Mouse (Mus musculus) liver, embryonic 11.5 days (tissue): ENCODE measurements around the gene Peak1. TPM values are rescaled to one million over a fixed set of nuclear protein-coding genes. Genes with fewer than 3 reads are reported as not detected.
A peak's percentile ranks its signal among the peaks of the same experiment; 100 is the strongest.

Source experiments
- ATAC-seq: fragments of 200-750 bp; cut with Nextera tagmentation; replicated peaks from 2 replicates; pipeline ENCODE4 v1.8.0; 2017; ENCODE audit warnings: moderate number of reproducible peaks, mild to moderate bottlenecking, moderate TSS enrichment, moderate library complexity; ENCODE audit not compliant: low FRiP score
- DNase-seq: peaks from one replicate; pipeline ENCODE4 v3.0.0-alpha.2; 2017; ENCODE audit warnings: low spot score
- H3K27ac ChIP-seq: fragments of 300-500 bp; sonication (generic); 2 replicates; pipeline ENCODE4 v1.5.1; 2014; ENCODE audit warnings: mild to moderate bottlenecking, low read depth, low read length, control low read depth
- H3K27me3 ChIP-seq: fragments of 300-500 bp; sonication (generic); replicated peaks from 2 replicates; pipeline ENCODE4 v1.6.1; 2014; ENCODE audit warnings: low read length, mixed read lengths; ENCODE audit not compliant: control insufficient read depth, insufficient read depth
- H3K36me3 ChIP-seq: fragments of 300-500 bp; sonication (generic); 2 replicates; pipeline ENCODE4 v1.6.1; 2014; ENCODE audit warnings: mild to moderate bottlenecking, low read length, moderate library complexity, mixed read lengths; ENCODE audit not compliant: control insufficient read depth, insufficient read depth
- H3K4me1 ChIP-seq: fragments of 300-500 bp; sonication (generic); replicated peaks from 2 replicates; pipeline ENCODE4 v1.6.1; 2014; ENCODE audit warnings: low read length, mixed read lengths; ENCODE audit not compliant: control insufficient read depth, insufficient read depth
- H3K4me2 ChIP-seq: fragments of 300-500 bp; sonication (generic); 2 replicates; pipeline ENCODE4 v1.6.1; 2014; ENCODE audit warnings: mild to moderate bottlenecking, control low read depth, moderate library complexity
- H3K4me3 ChIP-seq: fragments of 300-500 bp; sonication (generic); 2 replicates; pipeline ENCODE4 v1.5.1; 2014; ENCODE audit warnings: low read depth, low read length, control low read depth
- H3K9ac ChIP-seq: fragments of 300-500 bp; sonication (generic); 2 replicates; pipeline ENCODE4 v1.6.1; 2014; ENCODE audit warnings: low read depth, low read length, control low read depth
- H3K9me3 ChIP-seq: fragments of 300-500 bp; sonication (generic); 2 replicates; pipeline ENCODE4 v1.6.1; 2016; ENCODE audit warnings: low read length, inconsistent platforms, mixed read lengths; ENCODE audit not compliant: control insufficient read depth
- WGBS: fragments of 180-500 bp; shearing (Covaris S2); extraction: QIAGEN DNeasy Blood & Tissue Kit; methylation state at CpG from one replicate; pipeline ENCODE4 v1.1.7; 2014; 5-methylcytosine and 5-hydroxymethylcytosine counted together
- polyA plus RNA-seq: library from polyadenylated mRNA; unstranded; fragments of >200 nt; fragmentation: Nextera tagmentation; extraction: Ambion mirVana; gene quantifications from 2 replicates; pipeline ENCODE4 v1.2.1, GENCODE M21; 2014

Peak1 gene
- polyA plus RNA-seq, 1 experiment from 2014 or later: 10.0 TPM

DNA sequence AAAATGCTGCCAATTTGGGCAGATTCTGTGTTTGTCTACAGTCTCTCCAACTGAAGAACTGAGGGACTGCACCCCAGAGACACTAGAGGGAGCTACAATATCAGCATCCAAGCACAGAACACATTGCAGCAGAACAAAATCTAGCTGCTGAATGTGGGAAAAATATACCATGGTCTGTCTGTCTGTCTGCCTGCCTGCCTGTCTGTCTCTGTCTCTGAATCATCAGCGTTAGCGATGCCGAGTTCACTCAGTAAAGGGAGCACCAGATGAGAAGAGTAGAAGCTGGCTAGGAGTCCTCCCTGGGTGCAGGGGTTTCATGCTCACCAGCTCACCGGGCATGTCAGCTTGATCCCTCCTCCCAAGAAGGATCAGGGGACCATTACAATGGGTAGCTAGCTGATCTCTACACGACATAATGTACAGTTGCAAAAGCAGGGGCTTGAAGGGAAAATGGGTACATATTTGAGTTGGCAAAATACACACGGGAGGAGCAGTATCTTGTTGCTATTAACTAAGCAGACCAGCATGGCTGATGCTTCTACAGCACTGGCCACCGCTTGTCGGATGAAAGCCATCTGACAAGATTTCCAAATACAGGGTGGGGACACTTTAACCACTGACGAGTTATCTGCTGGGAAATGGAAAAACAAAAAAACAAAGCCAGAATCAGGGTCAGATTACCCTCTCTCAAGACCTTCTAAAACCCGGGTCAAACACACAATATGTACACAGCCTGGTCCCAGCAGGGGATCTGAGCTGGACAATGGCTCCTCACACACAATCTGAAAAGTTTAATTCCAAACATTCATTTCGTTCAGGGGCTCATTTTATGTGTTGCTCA, 204.2 kb downstream of the Peak1 start:
- Histone ChIP-seq H3K27me3 (no peaks in the 10 kb centered on the region), H3K9ac (no peak overlapping the region), H3K4me2 (no peak overlapping the region), H3K9me3 (no peaks in the 10 kb centered on the region), H3K27ac (no peak overlapping the region), H3K36me3 (no peaks in the 10 kb centered on the region), H3K4me1 (no peaks in the 10 kb centered on the region; the same call in 1 of the 2 replicates), H3K4me3 (no peak overlapping the region)
- no peak for ATAC-seq
- no peak for DNase-seq
- 52% methylated on average over 11 of the region's 11 CpGs for WGBS

DNA sequence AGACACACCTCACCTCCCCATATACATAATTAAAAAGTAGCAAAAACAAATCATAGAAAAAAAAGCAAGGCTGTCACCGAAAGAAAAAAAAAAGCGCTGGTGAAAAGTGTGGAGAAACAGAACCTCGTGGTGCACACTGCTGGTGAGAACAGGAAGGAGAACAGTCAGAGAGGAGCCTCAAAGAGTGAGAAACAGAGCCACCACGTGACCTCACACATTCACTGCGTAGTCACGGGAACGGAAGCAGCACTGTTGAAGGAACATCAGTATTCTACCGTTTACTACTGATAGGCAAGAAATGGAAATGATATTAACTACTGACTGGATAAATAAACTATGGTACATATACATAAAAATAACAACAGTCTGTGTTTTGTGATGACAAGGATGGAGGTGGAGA, 209.1 kb downstream of the Peak1 start:
- H3K4me3 ChIP-seq: no peak overlapping the region
- H3K4me2 ChIP-seq: no peak overlapping the region
- no peak overlapping the region for H3K27ac ChIP-seq
- H3K9me3 ChIP-seq: no peaks in the 10 kb centered on the region
- H3K36me3 ChIP-seq: peaks cover 7% of the 10 kb centered on the region; the same call in 1 of the 2 replicates
- no peaks in the 10 kb centered on the region for H3K27me3 ChIP-seq
- H3K4me1 ChIP-seq: no peaks in the 10 kb centered on the region
- ATAC-seq: no peak
- H3K9ac ChIP-seq: no peak overlapping the region
- 78% methylated on average over 8 of the region's 8 CpGs for WGBS
- DNase-seq: no peak

DNA sequence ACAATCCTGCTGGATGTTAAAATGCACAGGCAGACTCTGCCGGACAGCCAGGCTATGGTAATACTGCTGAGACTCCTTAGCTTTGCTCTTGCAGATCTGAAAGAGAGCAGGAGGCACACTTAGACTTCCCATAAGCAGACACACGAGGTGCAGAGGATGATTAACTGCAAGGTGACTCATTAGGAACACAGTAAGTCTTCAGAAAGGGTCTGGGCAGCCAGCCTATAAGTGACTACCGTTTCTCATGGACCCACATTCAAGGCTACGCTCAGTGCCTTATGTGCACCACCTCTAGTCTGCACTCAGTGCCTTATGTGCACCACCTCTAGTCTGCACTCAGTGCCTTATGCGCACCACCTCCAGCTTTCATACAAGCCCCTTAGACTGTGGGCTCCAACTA, 210.4 kb downstream of the Peak1 start:
- ATAC-seq: no peak
- H3K4me2 ChIP-seq: no peak overlapping the region
- WGBS: 75% methylated on average over 5 of the region's 5 CpGs

DNA sequence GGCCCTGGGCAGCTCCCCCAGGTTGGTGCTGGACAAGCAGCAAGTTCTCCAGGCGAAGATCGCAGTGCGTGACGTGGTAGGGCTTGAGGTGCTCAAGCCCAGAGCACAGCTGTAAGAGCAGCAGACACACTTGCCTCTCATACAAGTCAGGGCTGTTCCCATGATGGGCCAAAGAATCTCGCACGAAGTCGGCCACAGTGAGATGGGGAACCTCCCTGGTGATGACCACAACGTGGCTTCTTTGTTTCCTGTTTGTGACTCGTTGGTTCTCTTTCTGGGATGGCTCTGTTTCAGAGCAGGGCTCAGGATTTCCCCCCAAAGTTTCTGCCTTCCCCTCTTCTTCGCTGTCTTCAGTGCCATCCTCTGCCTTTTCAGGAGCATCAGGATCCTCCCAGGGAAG, 210.8 kb downstream of the Peak1 start:
- no peak overlapping the region for H3K4me2 ChIP-seq
- 61% methylated on average over 10 of the region's 10 CpGs for WGBS
- H3K9ac ChIP-seq: no peak overlapping the region
- no peaks in the 10 kb centered on the region for H3K9me3 ChIP-seq
- no peaks in the 10 kb centered on the region for H3K4me1 ChIP-seq
- H3K36me3 ChIP-seq: peaks cover 7% of the 10 kb centered on the region; the same call in 1 of the 2 replicates
- no peak overlapping the region for H3K4me3 ChIP-seq
- no peak overlapping the region for H3K27ac ChIP-seq
- DNase-seq (no peak), ATAC-seq (no peak)
- H3K27me3 ChIP-seq: no peaks in the 10 kb centered on the region

More for the DNA sequence above, 210.4 kb downstream of the Peak1 start:
- DNase-seq: no peak
- H3K9me3 ChIP-seq: no peaks in the 10 kb centered on the region
- peaks cover 7% of the 10 kb centered on the region; the same call in 1 of the 2 replicates for H3K36me3 ChIP-seq
- no peak overlapping the region for H3K9ac ChIP-seq
- no peaks in the 10 kb centered on the region for H3K27me3 ChIP-seq
- H3K27ac ChIP-seq: no peak overlapping the region
- H3K4me3 ChIP-seq: no peak overlapping the region
- H3K4me1 ChIP-seq: no peaks in the 10 kb centered on the region

DNA sequence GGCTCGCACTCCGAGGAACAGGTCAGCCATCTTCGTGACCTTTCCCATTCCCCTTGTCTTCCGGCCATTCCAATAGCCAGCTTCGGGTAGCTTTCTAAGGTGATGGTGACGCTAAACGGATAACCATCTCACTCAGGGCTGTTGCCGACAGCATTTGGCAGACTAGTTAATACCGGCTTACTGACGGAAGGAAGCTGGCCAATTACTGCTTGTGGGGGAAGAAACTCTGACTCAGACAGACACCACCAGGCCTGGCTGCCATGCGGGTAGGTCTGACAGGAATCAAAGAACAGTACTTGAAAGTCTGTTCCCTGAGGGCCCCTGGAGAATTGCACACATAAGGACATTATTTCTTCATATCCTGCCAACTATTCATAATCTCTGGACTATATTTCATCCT, 212.5 kb downstream of the Peak1 start:
- no peak overlapping the region for H3K4me2 ChIP-seq
- H3K4me1 ChIP-seq: peaks cover 3% of the 10 kb centered on the region; the same call in 1 of the 2 replicates
- no peaks in the 10 kb centered on the region for H3K9me3 ChIP-seq
- no peak for ATAC-seq
- H3K27me3 ChIP-seq: no peaks in the 10 kb centered on the region
- DNase-seq: no peak
- no peak overlapping the region for H3K27ac ChIP-seq
- 91% methylated on average over 11 of the region's 11 CpGs for WGBS
- H3K36me3 ChIP-seq: peaks cover 7% of the 10 kb centered on the region; the same call in 1 of the 2 replicates
- H3K4me3 ChIP-seq: no peak overlapping the region
- H3K9ac ChIP-seq: no peak overlapping the region

DNA sequence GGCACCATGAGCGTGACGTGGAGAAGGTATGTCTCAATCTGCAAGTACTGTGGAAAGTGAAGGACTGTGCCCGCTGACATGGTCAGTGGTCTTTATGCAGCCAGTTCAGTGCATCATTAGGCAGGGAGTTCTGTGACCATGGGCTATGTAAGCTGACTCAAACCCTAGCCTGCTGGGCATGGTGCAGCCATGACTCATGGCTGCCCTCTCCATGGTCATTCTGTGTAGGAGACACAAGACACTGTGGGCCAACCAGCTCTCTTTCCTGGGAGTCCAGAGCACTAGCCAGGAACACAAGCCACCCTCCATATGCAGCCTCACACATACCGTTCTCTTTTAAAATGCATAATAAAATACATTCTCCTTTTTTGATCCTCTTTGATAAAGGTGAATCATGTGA, 213.6 kb downstream of the Peak1 start:
- Histone ChIP-seq H3K9ac (no peak overlapping the region), H3K27me3 (no peaks in the 10 kb centered on the region), H3K4me1 (peaks cover 3% of the 10 kb centered on the region; the same call in 1 of the 2 replicates), H3K4me2 (no peak overlapping the region), H3K9me3 (no peaks in the 10 kb centered on the region), H3K4me3 (no peak overlapping the region), H3K36me3 (peaks cover 7% of the 10 kb centered on the region; the same call in 1 of the 2 replicates), H3K27ac (no peak overlapping the region)
- DNase-seq: no peak
- ATAC-seq: no peak
- WGBS: 93% methylated on average over 4 of the region's 4 CpGs

DNA sequence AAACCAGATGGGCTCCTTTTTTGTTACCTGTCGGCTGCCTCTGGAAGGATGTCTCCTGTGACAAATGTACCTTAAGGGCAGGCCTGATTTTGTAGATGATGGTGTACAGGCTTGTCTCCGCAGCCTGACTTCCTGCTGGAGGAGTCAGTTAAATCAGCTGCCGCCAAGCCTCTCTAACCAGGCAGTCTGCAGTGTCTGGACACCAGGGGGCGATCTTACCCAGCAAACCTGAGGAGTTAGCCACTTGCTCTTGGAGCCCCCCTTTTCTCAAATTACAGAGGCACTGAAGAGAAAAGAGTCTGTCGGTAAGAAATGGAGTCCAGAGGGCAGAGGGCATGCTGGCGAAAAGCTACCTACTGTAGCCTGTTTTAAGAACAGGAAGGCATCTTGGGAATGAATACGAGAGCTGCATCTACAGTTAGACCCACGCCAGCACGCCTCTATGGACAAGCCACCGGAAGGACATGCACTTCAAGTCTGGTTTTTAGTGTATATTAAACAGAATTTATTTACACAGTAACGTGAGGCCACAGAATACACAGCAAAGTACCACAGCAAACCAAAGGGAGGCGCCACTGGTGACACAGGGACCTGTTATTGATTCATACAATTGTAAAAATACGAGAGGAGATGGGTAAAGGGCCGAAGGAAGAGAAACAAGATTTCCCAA, 217.1 kb downstream of the Peak1 start:
- H3K9me3 ChIP-seq: no peaks in the 10 kb centered on the region
- no peak overlapping the region for H3K9ac ChIP-seq
- no peak for ATAC-seq
- peaks cover under 1% of the 10 kb centered on the region; the same call in 1 of the 2 replicates for H3K36me3 ChIP-seq
- H3K27ac ChIP-seq: no peak overlapping the region
- DNase-seq: peak; percentile 76
- no peaks in the 10 kb centered on the region for H3K27me3 ChIP-seq
- no peak overlapping the region for H3K4me3 ChIP-seq
- peaks cover 3% of the 10 kb centered on the region; the same call in 1 of the 2 replicates for H3K4me1 ChIP-seq
- WGBS: 43% methylated on average over 14 of the region's 14 CpGs
- H3K4me2 ChIP-seq: no peak overlapping the region

DNA sequence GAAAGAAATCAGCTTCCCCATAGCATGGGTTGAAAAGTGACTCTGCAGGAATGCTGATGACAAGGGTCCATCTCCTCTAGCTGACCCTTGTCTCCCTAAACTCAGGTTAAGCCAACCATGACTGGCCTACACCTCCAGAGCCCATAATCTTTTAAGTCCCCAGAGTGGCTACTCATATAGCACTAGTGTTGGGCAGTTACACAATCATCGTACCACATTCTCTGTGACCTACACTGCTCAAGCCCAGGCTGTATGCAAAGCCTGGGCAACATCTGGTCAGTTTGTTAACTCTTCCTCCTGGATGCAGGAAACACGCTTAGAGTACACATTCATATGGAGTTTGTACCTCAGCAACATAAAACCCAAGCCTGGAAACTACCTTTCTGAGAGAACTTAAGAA, 217.7 kb downstream of the Peak1 start:
- H3K9me3 ChIP-seq: no peaks in the 10 kb centered on the region
- H3K9ac ChIP-seq: no peak overlapping the region
- H3K36me3 ChIP-seq: no peaks in the 10 kb centered on the region
- H3K4me3 ChIP-seq: no peak overlapping the region
- no peak for ATAC-seq
- no peak overlapping the region for H3K27ac ChIP-seq
- H3K4me2 ChIP-seq: no peak overlapping the region
- DNase-seq: no peak
- whole genome bisulfite sequencing: 65% methylated on average over 2 of the region's 2 CpGs
- peaks cover 3% of the 10 kb centered on the region; the same call in 1 of the 2 replicates for H3K4me1 ChIP-seq
- no peaks in the 10 kb centered on the region for H3K27me3 ChIP-seq
